Mouse (Mus musculus) heart, embryonic 11.5 days (tissue): ENCODE data around the gene Zbtb12. TPM values are rescaled to one million over a fixed set of nuclear protein-coding genes. Genes with fewer than 3 reads are reported as not detected.
"Not testable (repeated sequence)": the region's sequence is repeated elsewhere in the genome, so short reads cannot be mapped to it uniquely, and the experiment has no call there.

Experiments used
- ATAC-seq: fragments of 200-750 bp; cut with Nextera tagmentation; replicated peaks from 2 replicates; pipeline ENCODE4 v1.8.0; 2017; ENCODE audit warnings: moderate library complexity; ENCODE audit not compliant: insufficient number of reproducible peaks, low FRiP score, low TSS enrichment
- H3K27ac ChIP-seq: fragments of 300-500 bp; sonication (generic); 2 replicates; pipeline ENCODE4 v1.5.1; 2014; ENCODE audit warnings: mild to moderate bottlenecking, low read depth, low read length
- H3K27me3 ChIP-seq: fragments of 300-500 bp; sonication (generic); 2 replicates; pipeline ENCODE4 v1.6.1; 2014; ENCODE audit warnings: mild to moderate bottlenecking, low read length, mixed read lengths; ENCODE audit not compliant: control insufficient read depth, insufficient read depth
- H3K36me3 ChIP-seq: fragments of 300-500 bp; sonication (generic); 2 replicates; pipeline ENCODE4 v1.6.1; 2014; ENCODE audit warnings: mild to moderate bottlenecking, low read length, moderate library complexity, mixed read lengths; ENCODE audit not compliant: control insufficient read depth, insufficient read depth
- H3K4me1 ChIP-seq: fragments of 300-500 bp; sonication (generic); 2 replicates; pipeline ENCODE4 v1.6.1; 2014; ENCODE audit warnings: low read length; ENCODE audit not compliant: control insufficient read depth, insufficient read depth
- H3K4me2 ChIP-seq: fragments of 300-500 bp; sonication (generic); 2 replicates; pipeline ENCODE4 v1.6.1; 2014; ENCODE audit warnings: mild to moderate bottlenecking, moderate library complexity
- H3K4me3 ChIP-seq: fragments of 300-500 bp; sonication (generic); 2 replicates; pipeline ENCODE4 v1.5.1; 2014; ENCODE audit warnings: low read depth, low read length
- H3K9ac ChIP-seq: fragments of 300-500 bp; sonication (generic); 2 replicates; pipeline ENCODE4 v1.6.1; 2014; ENCODE audit warnings: mild to moderate bottlenecking, low read depth, low read length, moderate library complexity
- H3K9me3 ChIP-seq: fragments of 300-500 bp; sonication (generic); replicated peaks from 2 replicates; pipeline ENCODE4 v1.6.1; 2016; ENCODE audit warnings: low read length; ENCODE audit not compliant: control insufficient read depth
- WGBS: fragments of 180-500 bp; shearing (Covaris S2); extraction: QIAGEN DNeasy Blood & Tissue Kit; methylation state at CpG from one replicate; pipeline ENCODE4 v1.1.7; 2014; ENCODE audit not compliant: insufficient replicate concordance; 5-methylcytosine and 5-hydroxymethylcytosine counted together
- polyA plus RNA-seq: library from polyadenylated mRNA; unstranded; fragments of >200 nt; fragmentation: Nextera tagmentation; extraction: Ambion mirVana; gene quantifications from 2 replicates; pipeline ENCODE4 v1.2.1, GENCODE M21; 2014

Zbtb12 gene
- 0.52 and 0.59 TPM in 2 replicates for polyA plus RNA-seq

GRCm38 (mm10) chr17:34879336-34879879 is at the start of gene Zbtb12:
Gene Zbtb12 (plus strand): TSS chr17:34879483.
- peak within 1 kb of the TSS; percentile 39; the same call in 1 of the 2 replicates for H3K9ac ChIP-seq
- no peaks in the 10 kb centered on the region; the same call in 1 of the 2 replicates for H3K27me3 ChIP-seq
- ATAC-seq: no peak
- peaks cover 8% of the 10 kb centered on the region; the same call in 1 of the 2 replicates for H3K4me1 ChIP-seq
- WGBS: 55% methylated on average over 11 of the region's 11 CpGs
- H3K36me3 ChIP-seq: no peaks in the 10 kb centered on the region
- H3K4me3 ChIP-seq: no peak within 1 kb of the TSS
- H3K27ac ChIP-seq: no peak within 1 kb of the TSS
- H3K9me3 ChIP-seq: no peaks in the 10 kb centered on the region
- no peak within 1 kb of the TSS for H3K4me2 ChIP-seq

GRCm38 (mm10) chr17:34830776-34831175 is 48.5 kb upstream of the Zbtb12 start:
- ATAC-seq, H3K9ac ChIP-seq, H3K9me3 ChIP-seq, H3K4me3 ChIP-seq, H3K27ac ChIP-seq, H3K4me2 ChIP-seq, H3K4me1 ChIP-seq, H3K27me3 ChIP-seq: not testable (repeated sequence)
- WGBS: 93% methylated on average over 1 of the region's 1 CpGs
- H3K36me3 ChIP-seq: peaks cover 25% of the 10 kb centered on the region

GRCm38 (mm10) chr17:34836155-34836855 is 43.0 kb upstream of the Zbtb12 start:
- 4% methylated on average over 48 of the region's 48 CpGs for WGBS
- Histone ChIP-seq H3K9ac (peak overlapping the region; percentile 76), H3K27ac (peak overlapping the region; percentile 3; the same call in 1 of the 2 replicates), H3K9me3 (no peaks in the 10 kb centered on the region), H3K27me3 (no peaks in the 10 kb centered on the region), H3K36me3 (peaks cover 18% of the 10 kb centered on the region), H3K4me1 (peaks cover 16% of the 10 kb centered on the region), H3K4me3 (peak overlapping the region; percentile 72), H3K4me2 (peak overlapping the region; percentile 97)
- peak; percentile 84 for ATAC-seq

DNA sequence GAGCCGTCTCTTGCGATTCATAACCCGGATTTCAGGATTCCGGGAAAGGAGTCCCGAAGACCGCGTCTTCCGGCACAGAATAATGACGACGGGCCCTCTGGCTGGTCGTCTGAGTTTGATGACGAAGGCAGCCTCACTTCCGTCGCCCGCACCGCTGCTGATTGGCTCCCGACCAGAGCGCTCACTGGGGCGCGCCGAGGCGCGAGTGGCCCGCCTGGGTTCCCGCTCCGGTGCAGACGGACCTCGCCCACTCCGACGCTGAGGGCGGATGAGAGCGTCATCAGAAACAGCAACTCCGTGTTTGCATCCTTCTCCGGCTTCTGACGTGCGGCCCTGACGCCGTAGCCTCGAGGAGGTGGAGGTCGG is 42.4 kb upstream of the Zbtb12 start, which contains the start of the genes Stk19 and Dxo:
Gene Stk19, minus strand, starts transcription at position 90 of the 366 bp plus-strand sequence.
Gene Dxo, plus strand, starts transcription at position 164 of the 366 bp plus-strand sequence.
- peak; percentile 89 for ATAC-seq
- H3K9ac ChIP-seq: peak within 1 kb of the TSS; percentile 76
- H3K27ac ChIP-seq: peak within 1 kb of the TSS; percentile 3
- under 1% methylated on average over 40 of the region's 40 CpGs for WGBS
- H3K9me3 ChIP-seq: no peaks in the 10 kb centered on the region
- H3K36me3 ChIP-seq: peaks cover 18% of the 10 kb centered on the region
- H3K4me2 ChIP-seq: peak within 1 kb of the TSS; percentile 97
- no peaks in the 10 kb centered on the region for H3K27me3 ChIP-seq
- peaks cover 16% of the 10 kb centered on the region for H3K4me1 ChIP-seq
- peak within 1 kb of the TSS; percentile 72 for H3K4me3 ChIP-seq

DNA sequence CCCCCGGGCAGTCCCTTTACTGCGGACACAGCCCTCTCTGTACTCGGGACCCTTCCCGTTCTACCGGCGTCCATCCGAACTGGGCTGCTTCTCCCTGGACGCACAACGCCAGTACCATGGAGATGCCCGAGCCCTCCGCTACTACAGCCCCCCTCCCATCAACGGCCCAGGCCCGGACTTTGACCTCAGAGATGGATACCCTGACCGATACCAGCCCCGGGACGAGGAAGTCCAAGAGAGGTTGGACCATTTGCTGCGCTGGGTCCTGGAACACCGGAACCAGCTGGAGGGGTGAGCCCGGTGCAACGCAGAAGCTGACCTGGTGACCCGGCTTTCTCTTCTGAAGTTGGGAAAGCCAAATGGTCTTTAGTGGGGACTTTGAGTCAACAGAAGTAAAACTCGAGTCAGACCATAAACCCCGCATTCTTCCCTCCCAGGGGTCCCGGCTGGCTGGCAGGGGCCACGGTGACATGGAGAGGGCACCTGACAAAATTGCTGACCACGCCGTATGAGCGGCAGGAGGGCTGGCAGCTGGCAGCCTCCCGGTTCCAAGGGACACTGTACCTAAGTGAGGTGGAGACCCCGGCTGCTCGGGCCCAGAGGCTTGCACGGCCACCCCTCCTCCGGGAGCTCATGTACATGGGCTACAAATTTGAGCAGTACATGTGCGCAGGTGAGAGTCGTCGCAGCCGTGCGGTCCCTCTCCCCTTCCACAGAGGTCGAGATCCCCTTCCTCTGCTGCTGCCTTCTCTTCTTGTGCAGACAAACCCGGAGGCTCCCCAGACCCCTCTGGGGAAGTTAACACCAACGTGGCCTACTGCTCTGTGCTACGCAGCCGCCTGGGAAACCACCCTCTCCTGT is 41.6 kb upstream of the Zbtb12 start:
- Histone ChIP-seq H3K4me3 (peak overlapping the region; percentile 72), H3K27me3 (no peaks in the 10 kb centered on the region), H3K4me1 (peaks cover 16% of the 10 kb centered on the region), H3K9me3 (no peaks in the 10 kb centered on the region), H3K36me3 (peaks cover 18% of the 10 kb centered on the region), H3K4me2 (peak overlapping the region; percentile 97), H3K9ac (peak overlapping the region; percentile 76), H3K27ac (peak overlapping the region; percentile 3)
- 36% methylated on average over 43 of the region's 43 CpGs for WGBS
- no peak for ATAC-seq

GRCm38 (mm10) chr17:34838785-34839184 is 40.5 kb upstream of the Zbtb12 start:
- Histone ChIP-seq H3K4me1 (peaks cover 16% of the 10 kb centered on the region), H3K36me3 (peaks cover 20% of the 10 kb centered on the region), H3K4me2 (peak overlapping the region; percentile 31; the same call in 1 of the 2 replicates), H3K9ac (no peak overlapping the region), H3K27ac (no peak overlapping the region), H3K27me3 (no peaks in the 10 kb centered on the region), H3K4me3 (no peak overlapping the region), H3K9me3 (no peaks in the 10 kb centered on the region)
- WGBS: 85% methylated on average over 7 of the region's 7 CpGs
- ATAC-seq: no peak

DNA sequence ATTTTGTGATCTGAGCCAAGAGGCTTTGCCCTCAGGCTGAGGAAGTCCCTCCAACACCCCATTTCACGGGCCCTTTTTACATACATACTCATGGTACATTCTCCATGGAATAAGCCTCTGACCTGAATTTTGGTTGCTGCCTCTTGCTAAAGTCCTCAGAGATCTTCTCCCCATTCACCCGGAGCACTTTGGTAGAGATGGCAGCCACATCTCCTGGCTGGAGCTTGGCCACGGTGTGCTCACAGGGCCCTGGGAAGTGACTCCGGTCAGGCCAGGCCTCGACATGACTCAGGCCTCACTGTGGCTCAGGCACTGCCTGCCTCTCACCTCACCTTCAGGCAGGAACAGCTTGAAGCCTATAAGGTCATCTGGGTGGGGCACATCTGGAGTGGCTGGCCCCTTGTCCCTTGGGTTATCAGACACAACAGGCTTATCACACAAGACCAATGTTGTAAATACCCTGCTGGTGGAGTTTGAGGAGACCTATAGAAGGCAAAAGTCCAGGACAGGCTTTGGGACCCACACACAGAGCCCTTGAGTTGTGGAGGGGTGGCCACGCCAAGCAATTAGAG is 38.5 kb upstream of the Zbtb12 start:
- Histone ChIP-seq H3K4me1 (peaks cover 14% of the 10 kb centered on the region), H3K27me3 (no peaks in the 10 kb centered on the region), H3K4me3 (no peak overlapping the region), H3K9me3 (no peaks in the 10 kb centered on the region), H3K27ac (peak overlapping the region; percentile 72), H3K4me2 (peak overlapping the region; percentile 43), H3K36me3 (peaks cover 27% of the 10 kb centered on the region), H3K9ac (no peak overlapping the region)
- ATAC-seq: peak; percentile 71
- 81% methylated on average over 6 of the region's 6 CpGs for WGBS

DNA sequence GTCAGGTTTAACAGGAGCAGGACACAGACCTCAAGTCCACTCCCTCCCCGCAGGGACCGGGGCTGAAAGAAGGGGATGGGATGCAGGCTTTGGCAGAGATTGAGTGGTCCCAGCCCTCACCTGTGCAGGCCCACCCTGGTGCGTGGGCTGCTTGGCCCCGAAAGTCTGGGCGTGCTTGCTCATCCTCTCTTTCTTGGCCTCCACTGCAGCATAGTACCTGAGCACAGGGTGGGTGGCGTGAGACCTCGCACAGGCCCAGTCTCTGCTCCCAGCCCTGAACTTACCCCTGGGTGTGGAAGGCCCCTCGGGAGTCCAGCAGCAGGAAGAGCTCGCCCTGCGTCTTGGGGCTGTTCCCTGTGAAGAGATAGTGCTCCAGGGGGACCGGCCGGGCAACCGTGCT is 34.4 kb upstream of the Zbtb12 start:
- Histone ChIP-seq H3K4me2 (no peak overlapping the region), H3K27me3 (no peaks in the 10 kb centered on the region), H3K9me3 (no peaks in the 10 kb centered on the region), H3K36me3 (peaks cover 32% of the 10 kb centered on the region), H3K9ac (no peak overlapping the region), H3K27ac (no peak overlapping the region), H3K4me3 (no peak overlapping the region), H3K4me1 (peaks cover 5% of the 10 kb centered on the region)
- 87% methylated on average over 13 of the region's 13 CpGs for WGBS
- no peak for ATAC-seq
